Mouse (Mus musculus) cortical plate, adult 2 months (tissue): ENCODE measurements around the gene Fads3. TPM values are rescaled to one million over a fixed set of nuclear protein-coding genes. Genes with fewer than 3 reads are reported as not detected.

Source experiments
- H3K27ac ChIP-seq: fragments of 200-500 bp; 2 replicates; pipeline ENCODE4 v1.5.1; 2012; ENCODE audit warnings: low read length, control low read depth, inconsistent platforms; ENCODE audit not compliant: insufficient read depth
- H3K4me1 ChIP-seq: fragments of 200-500 bp; 2 replicates; pipeline ENCODE4 v1.6.1; 2011; ENCODE audit warnings: low read length; ENCODE audit not compliant: control insufficient read depth, insufficient read depth
- H3K4me3 ChIP-seq: fragments of 200-500 bp; 2 replicates; pipeline ENCODE4 v1.5.1; 2011; ENCODE audit warnings: mild to moderate bottlenecking, low read length, control low read depth; ENCODE audit not compliant: insufficient read depth
- CTCF ChIP-seq: fragments of 200-500 bp; IDR thresholded peaks from 2 replicates; pipeline ENCODE4 v1.5.1; 2011; ENCODE audit warnings: mild to moderate bottlenecking, control low read depth, low read length; ENCODE audit not compliant: insufficient read depth; ENCODE audit errors: extremely low read depth
- POLR2A ChIP-seq: fragments of 200-500 bp; IDR thresholded peaks from 2 replicates; pipeline ENCODE4 v1.6.1; 2011; ENCODE audit warnings: mild to moderate bottlenecking, low read length, control low read depth; ENCODE audit not compliant: insufficient read depth; ENCODE audit errors: extremely low read depth
- polyA plus RNA-seq: library from polyadenylated mRNA; depleted of rRNA; stranded (reverse); fragments of >200 nt; gene quantifications from 2 replicates; pipeline ENCODE4 v1.2.3, GENCODE M21; 2012

The Fads3 gene
- polyA plus RNA-seq, 1 experiment: 44.5 TPM

DNA sequence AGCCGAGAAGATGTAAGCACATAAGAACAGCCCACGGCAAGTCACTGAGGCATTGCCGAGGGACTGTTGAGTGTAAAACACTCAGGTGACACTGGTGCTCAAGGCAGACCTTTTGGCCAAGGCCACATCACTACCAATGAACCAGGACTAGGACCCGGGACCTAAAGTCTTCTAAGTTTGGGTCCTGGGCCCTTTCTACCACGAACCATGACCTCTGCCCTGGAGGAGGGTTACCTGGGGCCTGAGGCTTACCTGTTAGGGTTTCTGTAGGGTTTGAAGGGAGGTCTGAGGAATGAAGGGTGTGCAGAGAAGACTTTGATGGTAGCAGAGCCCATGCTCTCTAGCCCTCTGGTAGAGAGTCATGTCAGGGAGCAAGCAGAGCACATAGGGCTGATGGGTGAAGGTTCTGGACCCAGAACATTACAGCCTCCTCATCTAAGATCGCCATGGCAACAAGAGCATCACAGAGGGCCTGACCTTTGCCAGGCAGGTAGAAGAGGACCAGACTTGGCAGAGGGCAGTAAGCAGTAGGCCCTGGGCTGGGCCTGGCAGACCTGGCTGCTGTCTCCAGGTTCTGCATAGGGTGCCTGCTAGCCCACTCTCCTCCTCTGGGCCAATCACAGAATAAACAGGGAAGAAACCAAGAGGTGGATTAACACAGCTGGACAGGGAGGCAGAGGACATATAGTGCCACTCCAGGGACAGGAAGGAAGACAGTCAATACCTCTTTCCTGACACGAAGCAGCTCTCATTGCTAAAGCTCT lies 40.0 kb upstream of the Fads3 start, which contains the start of the genes Best1 and Rab3il1:
Gene Best1 (minus strand): TSS at position 428 of the 764 bp plus-strand sequence.
Gene Rab3il1 (plus strand): TSS at position 464 of the 764 bp plus-strand sequence.
- Histone ChIP-seq H3K27ac (no peak within 1 kb of the TSS), H3K4me1 (peaks cover 2% of the 10 kb centered on the region; the same call in 1 of the 2 replicates), H3K4me3 (no peak within 1 kb of the TSS)
- TF ChIP-seq CTCF (no peak), POLR2A (no peak)

GRCm38 (mm10) chr19:10003696-10004095 lies 37.7 kb upstream of the Fads3 start:
- peaks cover under 1% of the 10 kb centered on the region; the same call in 1 of the 2 replicates for H3K4me1 ChIP-seq
- no peak overlapping the region for H3K27ac ChIP-seq
- TF ChIP-seq POLR2A (no peak), CTCF (no peak)
- no peak overlapping the region for H3K4me3 ChIP-seq

DNA sequence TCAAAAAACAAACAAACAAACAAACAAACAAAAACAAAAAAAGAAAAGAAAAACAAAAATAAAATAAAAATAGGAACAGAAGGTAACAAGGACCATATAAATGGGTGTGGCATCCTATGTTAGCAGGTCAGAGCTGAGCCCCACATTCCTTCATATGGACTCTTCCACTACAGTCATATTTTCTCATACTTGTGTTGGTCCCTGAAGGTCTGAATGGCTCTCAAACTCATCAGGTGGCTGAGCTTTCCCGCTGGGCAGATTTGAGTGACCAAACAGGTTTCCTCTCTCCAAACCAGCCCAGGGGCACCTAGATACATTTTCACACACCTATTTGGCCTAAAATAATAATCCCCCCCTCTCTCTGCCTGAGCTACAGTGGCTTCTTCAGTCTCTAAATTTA lies 30.0 kb upstream of the Fads3 start:
- Histone ChIP-seq H3K27ac (no peak overlapping the region), H3K4me3 (no peak overlapping the region), H3K4me1 (no peaks in the 10 kb centered on the region)
- TF ChIP-seq POLR2A (no peak), CTCF (no peak)

DNA sequence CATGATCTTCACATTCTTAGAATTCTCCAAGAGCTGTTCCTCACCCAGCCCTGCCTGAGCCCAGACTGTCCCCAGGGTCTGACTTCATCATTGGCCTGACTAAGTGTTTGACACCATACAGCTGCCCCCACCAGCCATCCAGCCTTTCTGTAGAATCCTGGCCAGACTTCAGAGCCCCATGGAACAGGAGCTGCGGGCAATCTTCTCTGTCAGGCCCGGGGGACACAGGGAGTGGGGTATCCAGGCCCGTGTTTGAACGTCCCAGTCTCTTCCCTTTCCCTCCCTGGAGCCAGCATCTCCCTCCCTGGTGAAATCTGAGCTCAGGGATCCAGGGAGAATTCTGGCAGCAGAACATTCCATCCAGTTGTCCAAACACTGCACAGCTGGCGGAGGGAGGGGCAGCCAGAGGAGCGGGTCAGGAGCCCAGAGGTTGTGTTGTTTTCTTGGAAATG lies 28.5 kb upstream of the Fads3 start:
- Histone ChIP-seq H3K27ac (no peak overlapping the region), H3K4me3 (no peak overlapping the region), H3K4me1 (no peaks in the 10 kb centered on the region)
- TF ChIP-seq POLR2A (no peak), CTCF (no peak)

GRCm38 (mm10) chr19:10013348-10013747 lies 28.0 kb upstream of the Fads3 start:
- no peak overlapping the region for H3K27ac ChIP-seq
- no peaks in the 10 kb centered on the region for H3K4me1 ChIP-seq
- no peak overlapping the region for H3K4me3 ChIP-seq
- TF ChIP-seq CTCF: no peak
- no peak for TF ChIP-seq POLR2A

DNA sequence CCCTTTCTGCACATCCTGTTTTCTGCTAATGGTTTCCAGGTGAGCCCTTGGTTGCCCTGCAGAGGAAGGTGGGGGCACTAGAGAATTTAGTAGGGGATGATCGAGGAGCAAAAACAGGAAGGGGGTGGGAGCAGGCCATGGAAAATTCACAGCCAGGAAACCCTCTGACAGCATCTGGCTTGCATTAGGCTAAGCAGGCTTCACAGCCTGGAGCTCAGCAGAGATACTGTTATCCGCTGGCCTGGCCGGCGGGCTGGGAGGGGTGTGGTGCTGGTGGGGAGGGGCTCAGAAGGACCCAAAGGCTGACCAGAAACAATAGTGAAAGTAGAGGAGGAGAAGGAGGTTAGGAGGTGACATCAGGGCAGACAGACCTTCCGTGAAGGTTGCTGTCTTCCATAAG lies 27.5 kb upstream of the Fads3 start:
- H3K27ac ChIP-seq: no peak overlapping the region
- H3K4me3 ChIP-seq: no peak overlapping the region
- H3K4me1 ChIP-seq: no peaks in the 10 kb centered on the region
- TF ChIP-seq POLR2A (no peak), CTCF (no peak)

DNA sequence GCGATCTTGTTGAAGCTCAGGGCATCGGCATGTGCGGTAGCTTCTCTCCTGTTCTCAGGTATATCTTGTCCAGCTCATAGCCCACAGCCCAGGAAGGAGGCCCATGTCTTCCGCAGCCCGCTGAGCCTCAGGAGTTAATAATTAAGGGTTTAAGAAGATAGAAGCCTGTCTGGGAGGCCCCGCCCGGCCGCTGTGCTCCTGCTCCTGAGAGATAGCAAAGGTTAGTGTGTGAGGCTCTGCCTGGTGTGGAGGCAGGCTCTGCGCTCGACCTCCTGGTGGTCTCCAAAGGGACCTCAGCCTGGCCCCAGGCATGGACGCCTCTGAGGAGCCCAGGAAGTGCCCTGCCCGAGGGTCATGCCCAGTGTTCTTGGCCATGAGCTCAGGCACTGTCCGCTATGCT lies 26.5 kb upstream of the Fads3 start:
- Histone ChIP-seq H3K27ac (no peak overlapping the region), H3K4me3 (no peak overlapping the region), H3K4me1 (no peaks in the 10 kb centered on the region)
- TF ChIP-seq POLR2A (no peak), CTCF (no peak)

DNA sequence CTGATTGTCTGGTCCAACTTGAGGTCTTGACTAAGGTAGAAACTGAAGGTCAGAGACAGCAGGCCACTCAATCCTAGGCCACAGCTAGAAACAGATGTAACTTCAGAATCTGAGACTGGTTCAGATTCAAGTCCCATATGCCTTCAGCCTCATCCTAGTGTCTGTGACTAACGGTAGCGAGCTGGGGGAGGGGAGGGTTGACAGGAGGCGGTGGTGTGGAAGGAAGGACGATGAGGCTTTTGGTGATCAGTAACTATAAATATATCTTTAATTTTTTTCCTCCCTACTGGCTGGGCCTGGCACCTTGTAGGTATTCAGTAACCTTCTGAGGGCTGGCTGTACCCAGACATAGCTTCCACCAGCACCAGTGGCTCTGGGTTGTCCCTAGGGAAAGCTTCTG lies 25.9 kb upstream of the Fads3 start:
- no peak overlapping the region for H3K27ac ChIP-seq
- H3K4me3 ChIP-seq: no peak overlapping the region
- TF ChIP-seq POLR2A (no peak), CTCF (no peak)
- no peaks in the 10 kb centered on the region for H3K4me1 ChIP-seq

DNA sequence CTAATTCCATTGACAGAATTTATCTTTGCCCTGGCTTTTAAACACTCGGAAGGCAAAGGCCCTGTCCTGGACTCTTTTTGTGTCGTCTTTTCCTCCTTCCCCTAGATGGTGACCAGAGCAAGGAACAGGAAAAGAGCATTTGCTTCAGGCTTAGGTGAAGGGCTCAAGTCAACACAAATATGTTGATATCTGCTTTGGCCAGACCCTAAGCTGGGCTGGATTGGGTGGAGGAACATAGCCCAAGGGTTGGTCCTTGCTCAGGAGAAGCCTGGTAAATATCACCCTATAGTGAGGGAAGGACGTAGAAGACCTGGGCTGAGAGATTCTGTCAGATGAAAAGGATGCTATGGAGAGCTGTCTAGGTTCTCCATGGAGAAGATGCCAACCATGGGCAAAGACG lies 25.2 kb upstream of the Fads3 start:
- no peak overlapping the region for H3K27ac ChIP-seq
- TF ChIP-seq POLR2A (no peak), CTCF (no peak)
- no peaks in the 10 kb centered on the region for H3K4me1 ChIP-seq

More for the DNA sequence above, 25.2 kb upstream of the Fads3 start:
- no peak overlapping the region for H3K4me3 ChIP-seq
